Mouse (Mus musculus) small intestine, adult 2 months (tissue): Measurements from ENCODE around the gene Fkbp14.

Source experiments
- CTCF ChIP-seq: fragments of 200-500 bp; IDR thresholded peaks from 2 replicates; pipeline ENCODE4 v1.5.1; 2012; ENCODE audit warnings: low read depth, mild to moderate bottlenecking, control low read depth, inconsistent platforms, low read length, moderate library complexity, mixed read lengths; ENCODE audit not compliant: insufficient replicate concordance, insufficient read length; ENCODE audit errors: extremely low read depth
- POLR2A ChIP-seq: fragments of 200-500 bp; IDR thresholded peaks from 2 replicates; pipeline ENCODE4 v1.6.1; 2012; ENCODE audit warnings: low read depth, mild to moderate bottlenecking, control low read depth, inconsistent platforms, low read length, moderate library complexity

DNA sequence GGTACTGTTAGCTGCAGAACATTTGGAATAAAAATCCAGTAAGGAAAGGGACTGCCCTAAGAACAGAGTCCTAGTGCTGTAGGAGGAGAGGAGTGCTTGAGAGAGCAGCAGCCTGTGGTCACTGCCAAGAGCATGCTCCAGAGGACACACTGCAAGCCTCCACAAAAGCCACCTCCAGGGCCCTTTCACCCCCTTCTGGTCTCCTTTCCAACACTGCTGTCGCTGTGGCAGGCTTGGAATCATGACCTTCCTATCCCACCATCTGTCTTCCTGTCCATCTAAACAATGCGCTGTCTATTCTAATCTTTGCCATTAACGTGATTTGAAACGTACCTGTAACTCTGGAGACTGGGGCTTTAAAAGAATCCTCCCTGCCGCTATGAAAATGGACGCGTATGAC, 38.6 kb downstream of the Fkbp14 start:
- TF ChIP-seq CTCF (no peak), POLR2A (no peak)
